Mouse (Mus musculus): Measurements from ENCODE around the gene C8g. TPM values are rescaled to one million over a fixed set of nuclear protein-coding genes. Genes with fewer than 3 reads are reported as not detected.

The C8g gene
- total RNA-seq, 1 experiment from 2014 or later, result 0.35 TPM

DNA sequence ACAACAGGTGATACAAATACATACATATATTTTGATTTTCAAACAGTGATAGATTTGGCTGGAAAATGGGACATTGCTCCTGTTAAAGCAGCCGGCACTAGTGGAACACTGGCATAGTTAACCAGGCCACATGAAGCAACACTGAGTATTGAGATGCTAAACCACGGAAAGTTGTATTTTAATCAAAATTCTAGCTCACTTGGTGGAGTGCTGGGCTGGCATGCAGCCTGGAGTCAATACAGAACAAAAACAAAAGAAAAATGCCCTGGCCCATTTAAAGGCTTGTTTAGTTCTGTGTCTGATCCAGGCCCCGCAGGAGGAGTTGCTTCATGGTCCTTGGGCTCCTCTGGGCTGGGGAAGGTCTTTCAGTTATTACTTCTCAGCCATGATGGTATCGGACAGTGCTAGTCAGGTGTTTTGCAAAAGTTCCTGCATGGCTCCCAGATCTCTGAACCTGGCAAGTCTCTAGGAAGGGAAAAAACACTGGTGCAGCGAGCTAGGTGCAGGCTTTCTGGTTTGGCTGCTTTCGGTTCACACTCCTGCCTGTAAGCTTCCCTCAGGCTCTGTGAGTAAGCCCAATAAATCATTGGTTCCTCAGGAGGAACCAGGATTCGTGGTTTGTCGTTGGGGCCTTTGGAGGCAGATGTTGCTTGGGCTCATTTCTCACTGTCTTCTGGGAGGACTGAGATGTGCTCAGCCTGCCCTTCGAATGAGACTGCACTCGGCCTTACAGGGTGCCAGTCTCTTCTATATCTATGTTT is 21.8 kb downstream of the C8g start:
- no peak for ATAC-seq (replicated peaks in 1 of 2; ENCODE audit: insufficient read depth in 1 of 2, low FRiP score in 2 of 2, low TSS enrichment in 1 of 2, low read depth in 1 of 2, poor library complexity in 2 of 2, severe bottlenecking in 2 of 2)

DNA sequence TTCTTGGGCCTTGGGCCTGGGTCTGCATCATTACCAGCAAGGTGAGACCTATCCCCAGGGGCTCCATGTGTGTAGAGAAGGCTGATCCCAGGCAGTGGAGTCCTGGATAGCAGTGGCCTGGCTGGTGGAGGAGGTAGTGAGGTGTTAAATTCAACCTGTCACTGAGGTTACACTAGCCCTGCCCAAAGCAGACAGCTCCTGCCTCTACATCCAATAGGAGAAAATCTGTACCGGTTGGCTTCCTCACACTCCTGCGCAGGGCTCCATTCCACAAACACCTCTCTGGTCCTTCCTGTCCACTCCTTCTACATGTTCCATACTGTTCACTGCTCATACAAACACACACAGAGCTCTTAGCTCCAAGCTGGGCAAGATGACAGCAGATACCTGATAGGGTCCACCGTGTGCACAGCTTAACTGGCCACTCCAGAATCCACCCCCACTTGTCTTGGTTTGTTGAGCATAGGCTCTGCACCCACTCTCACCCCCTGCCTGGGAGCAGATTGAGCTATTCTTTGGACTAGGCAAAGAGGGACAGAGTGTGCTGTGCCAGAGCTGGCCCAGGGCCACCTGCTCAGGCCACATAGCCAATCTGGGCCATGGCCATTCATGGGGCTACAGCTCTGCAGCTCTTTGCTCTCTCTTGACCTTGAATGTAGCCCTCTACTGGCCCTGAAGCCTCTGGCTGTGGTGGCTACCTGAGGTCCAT is 23.4 kb downstream of the C8g start:
- ATAC-seq (replicated peaks in 1 of 2; ENCODE audit: insufficient read depth in 1 of 2, low FRiP score in 2 of 2, low TSS enrichment in 1 of 2, low read depth in 1 of 2, poor library complexity in 2 of 2, severe bottlenecking in 2 of 2), result no peak

DNA sequence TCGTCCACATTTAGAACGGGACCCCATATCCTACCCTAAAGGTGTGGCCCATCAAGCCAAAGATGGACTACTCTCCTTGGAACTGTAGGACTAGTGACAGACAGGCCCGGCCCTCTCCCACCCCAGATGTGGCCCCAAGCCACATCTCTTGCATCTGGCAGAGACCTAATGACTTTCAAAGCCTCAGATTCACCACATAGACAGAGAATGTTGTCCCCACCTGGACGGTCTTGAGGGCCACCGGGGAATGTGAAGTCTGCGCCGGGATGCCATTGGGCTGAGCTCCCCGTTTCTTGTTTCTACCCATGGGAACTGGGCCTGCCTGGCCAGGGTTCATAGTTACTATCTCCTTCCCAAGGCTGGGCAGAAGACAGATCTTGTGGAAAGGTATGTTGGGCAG is 24.0 kb downstream of the C8g start:
- no peak for ATAC-seq (replicated peaks in 1 of 2; ENCODE audit: insufficient read depth in 1 of 2, low FRiP score in 2 of 2, low TSS enrichment in 1 of 2, low read depth in 1 of 2, poor library complexity in 2 of 2, severe bottlenecking in 2 of 2)

DNA sequence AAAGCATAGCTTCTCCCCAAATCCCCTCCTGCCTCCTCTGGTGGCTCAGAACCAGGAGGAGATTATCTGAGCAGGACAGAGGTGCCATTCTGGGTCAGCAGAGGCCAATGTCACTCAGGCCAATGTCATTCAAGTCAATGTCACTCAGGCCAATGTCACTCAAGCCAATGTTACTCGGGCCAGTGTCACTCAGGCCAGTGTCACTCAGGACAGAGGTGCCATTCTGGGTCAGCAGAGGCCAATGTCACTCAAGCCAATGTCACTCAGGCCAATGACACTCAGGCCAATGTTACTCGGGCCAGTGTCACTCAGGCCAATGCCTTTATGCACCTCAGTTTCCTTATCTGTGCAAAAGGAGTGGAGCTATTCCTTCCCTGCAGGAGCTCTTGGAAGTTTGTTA is 29.0 kb downstream of the C8g start:
- no peak for ATAC-seq (replicated peaks in 1 of 2; ENCODE audit: insufficient read depth in 1 of 2, low FRiP score in 2 of 2, low TSS enrichment in 1 of 2, low read depth in 1 of 2, poor library complexity in 2 of 2, severe bottlenecking in 2 of 2)

DNA sequence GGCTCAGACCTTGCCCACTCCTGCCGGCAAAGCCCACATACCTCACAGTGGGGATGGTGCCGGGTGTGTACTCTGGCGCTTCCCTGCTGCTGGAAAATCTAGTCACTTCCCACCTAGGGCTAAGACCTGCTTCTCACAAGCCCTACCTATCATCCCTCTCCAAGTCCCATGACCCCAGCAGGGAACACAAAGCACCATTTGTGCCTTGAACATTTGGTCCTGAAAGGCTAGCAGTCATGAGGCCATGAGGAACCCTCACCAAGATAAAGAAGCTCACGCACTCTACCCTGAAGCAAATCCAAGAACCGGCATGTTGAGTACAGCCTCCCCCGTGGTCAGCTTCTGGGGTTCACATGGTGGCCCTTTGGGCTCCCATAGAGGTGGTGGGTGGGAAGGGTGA is 31.6 kb downstream of the C8g start, which contains the start of gene Ptgds:
Gene Ptgds, minus strand, starts transcription at position 78 of the 400 bp plus-strand sequence.
- no peak for ATAC-seq (replicated peaks in 1 of 2; ENCODE audit: insufficient read depth in 1 of 2, low FRiP score in 2 of 2, low TSS enrichment in 1 of 2, low read depth in 1 of 2, poor library complexity in 2 of 2, severe bottlenecking in 2 of 2)

DNA sequence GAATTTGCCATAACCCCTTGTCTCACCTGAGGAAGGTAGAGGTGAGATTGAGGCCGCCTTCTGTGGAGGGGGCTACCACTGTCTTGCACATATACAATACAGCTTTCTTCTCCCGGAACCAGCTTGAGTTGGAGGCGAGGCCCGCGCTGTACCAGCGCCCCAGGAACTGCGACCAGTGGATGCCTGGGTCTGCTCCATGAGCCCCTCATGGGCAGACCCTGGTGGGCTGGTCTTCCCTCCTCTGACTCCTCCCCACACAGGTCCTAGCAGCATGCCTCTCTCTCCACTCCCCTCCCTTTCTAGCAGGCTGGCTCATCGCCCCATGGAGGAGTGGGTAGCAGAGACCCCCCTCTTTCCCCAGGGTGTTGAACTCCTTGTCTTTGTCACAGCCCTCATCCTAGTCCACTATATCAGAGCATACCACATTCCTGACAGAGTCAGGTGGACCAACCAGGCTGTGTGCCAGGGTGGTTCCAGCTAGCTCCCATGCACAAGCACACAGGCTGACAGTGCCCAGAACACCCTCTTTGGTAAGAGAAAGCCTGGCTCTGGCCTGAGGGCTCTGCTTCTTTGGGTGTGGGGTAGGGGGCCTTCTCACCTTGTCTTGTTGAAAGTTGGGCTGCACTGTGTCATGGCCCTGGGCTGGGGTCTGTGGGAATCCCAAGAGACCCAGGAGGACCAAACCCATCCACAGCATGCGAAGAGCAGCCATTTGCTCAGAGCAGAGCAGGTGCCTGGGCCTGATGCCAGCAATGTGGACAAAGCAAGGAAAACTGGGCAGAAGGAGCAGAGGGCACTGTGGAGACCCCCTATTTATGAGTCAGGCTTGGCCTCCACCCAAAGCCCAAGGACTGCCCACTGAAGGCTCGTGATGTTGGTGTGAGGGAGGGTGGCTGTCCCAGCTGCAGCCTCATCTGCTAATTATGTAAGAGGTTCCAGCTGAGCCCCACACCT is 32.3 kb downstream of the C8g start:
- ATAC-seq (replicated peaks in 1 of 2; ENCODE audit: insufficient read depth in 1 of 2, low FRiP score in 2 of 2, low TSS enrichment in 1 of 2, low read depth in 1 of 2, poor library complexity in 2 of 2, severe bottlenecking in 2 of 2), result no peak

GRCm38 (mm10) chr2:25467606-25468303 is 33.8 kb downstream of the C8g start:
- no peak for ATAC-seq (replicated peaks in 1 of 2; ENCODE audit: insufficient read depth in 1 of 2, low FRiP score in 2 of 2, low TSS enrichment in 1 of 2, low read depth in 1 of 2, poor library complexity in 2 of 2, severe bottlenecking in 2 of 2)

GRCm38 (mm10) chr2:25465816-25466635 is 35.5 kb downstream of the C8g start:
- ATAC-seq (replicated peaks in 1 of 2; ENCODE audit: insufficient read depth in 1 of 2, low FRiP score in 2 of 2, low TSS enrichment in 1 of 2, low read depth in 1 of 2, poor library complexity in 2 of 2, severe bottlenecking in 2 of 2), result peak; percentile 76 to 84

DNA sequence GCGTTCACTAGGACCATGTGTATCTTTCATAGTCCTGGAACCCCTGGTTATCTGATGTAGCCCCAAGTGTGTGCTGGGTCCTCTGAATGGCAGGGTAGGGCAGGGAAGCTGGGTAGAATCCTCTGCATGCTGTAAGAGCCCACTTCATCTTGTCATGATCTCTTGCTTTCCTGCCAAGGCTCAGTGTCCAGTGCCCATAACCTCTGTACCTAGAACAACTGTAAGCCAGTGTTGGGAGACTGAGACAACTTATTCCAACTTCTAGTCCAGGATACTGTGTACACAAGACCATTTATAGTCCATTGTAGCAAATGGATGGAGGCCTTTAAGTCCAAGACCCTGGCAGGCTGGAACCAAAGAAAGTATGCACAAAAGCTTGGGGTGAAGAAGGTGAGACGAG is 36.3 kb downstream of the C8g start:
- no peak for ATAC-seq (replicated peaks in 1 of 2; ENCODE audit: insufficient read depth in 1 of 2, low FRiP score in 2 of 2, low TSS enrichment in 1 of 2, low read depth in 1 of 2, poor library complexity in 2 of 2, severe bottlenecking in 2 of 2)

GRCm38 (mm10) chr2:25463630-25464029 is 37.9 kb downstream of the C8g start:
- no peak for ATAC-seq (replicated peaks in 1 of 2; ENCODE audit: insufficient read depth in 1 of 2, low FRiP score in 2 of 2, low TSS enrichment in 1 of 2, low read depth in 1 of 2, poor library complexity in 2 of 2, severe bottlenecking in 2 of 2)

GRCm38 (mm10) chr2:25461407-25461806 is 40.1 kb downstream of the C8g start:
- no peak for ATAC-seq (replicated peaks in 1 of 2; ENCODE audit: insufficient read depth in 1 of 2, low FRiP score in 2 of 2, low TSS enrichment in 1 of 2, low read depth in 1 of 2, poor library complexity in 2 of 2, severe bottlenecking in 2 of 2)

DNA sequence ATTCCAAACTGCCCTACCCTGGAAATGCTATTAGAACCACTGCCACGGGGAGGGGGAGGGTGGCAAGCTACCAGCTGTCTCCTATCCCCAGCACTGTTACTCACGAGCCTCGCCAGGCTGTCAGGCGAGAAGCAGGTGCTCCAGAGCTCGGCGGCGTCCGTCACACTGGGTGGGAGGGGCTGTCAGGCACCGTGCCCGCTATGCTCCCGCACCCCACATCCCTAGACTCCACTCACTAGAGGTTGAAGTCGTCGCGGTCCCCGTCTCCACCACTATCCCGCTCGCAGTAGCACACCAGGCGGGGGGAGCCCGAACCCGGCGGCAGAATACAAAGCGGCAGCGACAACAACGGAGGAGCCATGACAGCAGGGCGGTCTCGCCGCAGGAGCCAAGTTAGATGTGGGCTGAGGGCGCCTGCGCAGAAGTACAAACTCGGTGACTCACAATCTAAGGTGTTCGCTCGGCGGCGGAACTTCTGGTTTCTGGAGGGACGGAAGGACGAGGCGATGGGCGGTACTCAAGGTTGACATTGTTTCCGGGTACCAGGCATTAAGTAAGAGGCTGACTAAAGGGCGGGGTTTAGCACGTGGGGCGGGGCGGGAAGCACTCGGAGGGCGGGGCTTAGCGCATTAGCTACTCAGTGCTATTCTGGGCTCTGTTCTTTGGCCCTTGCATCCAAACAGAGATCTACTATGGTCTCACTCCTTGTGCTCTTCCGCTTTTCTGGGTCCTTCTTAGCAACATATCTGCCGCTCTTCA is 40.8 kb downstream of the C8g start, which contains the start of gene Paxx:
Gene Paxx, minus strand, starts transcription at position 544 of the 759 bp plus-strand sequence.
- peak; percentile 77 to 92 for ATAC-seq (replicated peaks in 1 of 2; ENCODE audit: insufficient read depth in 1 of 2, low FRiP score in 2 of 2, low TSS enrichment in 1 of 2, low read depth in 1 of 2, poor library complexity in 2 of 2, severe bottlenecking in 2 of 2)

DNA sequence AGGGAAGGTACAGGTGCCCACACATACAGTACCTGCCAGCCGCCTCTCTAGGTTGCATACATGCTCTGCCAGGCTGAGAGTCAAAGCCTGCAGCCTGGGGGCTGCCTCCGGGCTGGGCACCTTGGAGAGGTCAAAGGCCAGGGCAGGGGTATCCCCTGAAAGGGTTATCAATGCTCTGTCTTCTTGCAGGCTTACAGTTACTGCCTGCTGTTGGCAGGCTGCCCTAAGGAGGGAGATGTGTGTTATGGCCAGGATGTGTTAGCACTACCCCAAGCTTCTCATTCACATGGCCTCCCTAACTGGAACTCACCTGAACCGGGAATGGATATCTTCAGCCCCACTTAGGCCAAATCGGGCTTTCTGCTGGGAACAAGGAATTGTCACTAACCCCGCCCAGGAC is 41.4 kb downstream of the C8g start:
- no peak; a peak in 1 of 4 replicates for ATAC-seq (replicated peaks in 1 of 2; ENCODE audit: insufficient read depth in 1 of 2, low FRiP score in 2 of 2, low TSS enrichment in 1 of 2, low read depth in 1 of 2, poor library complexity in 2 of 2, severe bottlenecking in 2 of 2)

GRCm38 (mm10) chr2:25458911-25459310 is 42.6 kb downstream of the C8g start:
- ATAC-seq (replicated peaks in 1 of 2; ENCODE audit: insufficient read depth in 1 of 2, low FRiP score in 2 of 2, low TSS enrichment in 1 of 2, low read depth in 1 of 2, poor library complexity in 2 of 2, severe bottlenecking in 2 of 2), result no peak

- no peak for ATAC-seq (replicated peaks in 1 of 2; ENCODE audit: insufficient read depth in 1 of 2, low FRiP score in 2 of 2, low TSS enrichment in 1 of 2, low read depth in 1 of 2, poor library complexity in 2 of 2, severe bottlenecking in 2 of 2)
Observed at GRCm38 (mm10) chr2:25457022-25457896, 44.3 kb downstream of the C8g start.
